Mouse (Mus musculus) neural tube, embryonic 11.5 days (tissue): ENCODE data around the gene Sgcb. TPM values are rescaled to one million over a fixed set of nuclear protein-coding genes. Genes with fewer than 3 reads are reported as not detected.

Source experiments
- ATAC-seq: fragments of 200-750 bp; cut with Nextera tagmentation; 2 replicates; pipeline ENCODE4 v1.8.0; 2017; ENCODE audit warnings: moderate number of reproducible peaks, mild to moderate bottlenecking, moderate TSS enrichment, moderate library complexity; ENCODE audit not compliant: insufficient read depth, low FRiP score, low TSS enrichment
- DNase-seq: peaks from one replicate; pipeline ENCODE4 v3.0.0-alpha.2; 2015; ENCODE audit warnings: low spot score
- H3K27ac ChIP-seq: fragments of 300-500 bp; sonication (generic); 2 replicates; pipeline ENCODE4 v1.5.1; 2014; ENCODE audit warnings: low read depth, mild to moderate bottlenecking, low read length
- H3K27me3 ChIP-seq: fragments of 300-500 bp; sonication (generic); 2 replicates; pipeline ENCODE4 v1.6.1; 2014; ENCODE audit warnings: mild to moderate bottlenecking, low read length, mixed read lengths; ENCODE audit not compliant: control insufficient read depth, insufficient read depth
- H3K36me3 ChIP-seq: fragments of 300-500 bp; sonication (generic); 2 replicates; pipeline ENCODE4 v1.6.1; 2014; ENCODE audit warnings: mild to moderate bottlenecking, low read length, moderate library complexity, mixed read lengths; ENCODE audit not compliant: control insufficient read depth, insufficient read depth
- H3K4me1 ChIP-seq: fragments of 300-500 bp; sonication (generic); 2 replicates; pipeline ENCODE4 v1.6.1; 2014; ENCODE audit warnings: low read length, mixed read lengths; ENCODE audit not compliant: control insufficient read depth, insufficient read depth
- H3K4me2 ChIP-seq: fragments of 300-500 bp; sonication (generic); 2 replicates; pipeline ENCODE4 v1.6.1; 2014; ENCODE audit warnings: low read depth, mild to moderate bottlenecking, moderate library complexity
- H3K4me3 ChIP-seq: fragments of 300-500 bp; sonication (generic); 2 replicates; pipeline ENCODE4 v1.5.1; 2014; ENCODE audit warnings: low read depth, low read length
- H3K9ac ChIP-seq: fragments of 300-500 bp; sonication (generic); 2 replicates; pipeline ENCODE4 v1.6.1; 2014; ENCODE audit warnings: mild to moderate bottlenecking, low read length
- H3K9me3 ChIP-seq: fragments of 300-500 bp; sonication (generic); 2 replicates; pipeline ENCODE4 v1.6.1; 2016; ENCODE audit warnings: low read length; ENCODE audit not compliant: control insufficient read depth
- WGBS: fragments of 180-500 bp; shearing (Covaris S2); extraction: QIAGEN DNeasy Blood & Tissue Kit; methylation state at CpG from one replicate; pipeline ENCODE4 v1.1.7; 2014; 5-methylcytosine and 5-hydroxymethylcytosine counted together
- polyA plus RNA-seq: library from polyadenylated mRNA; unstranded; fragments of >200 nt; fragmentation: Nextera tagmentation; extraction: Ambion mirVana; gene quantifications from 2 replicates; pipeline ENCODE4 v1.2.1, GENCODE M21; 2014

The Sgcb gene
- polyA plus RNA-seq, 1 experiment from 2014 or later, result 27.7 TPM

DNA sequence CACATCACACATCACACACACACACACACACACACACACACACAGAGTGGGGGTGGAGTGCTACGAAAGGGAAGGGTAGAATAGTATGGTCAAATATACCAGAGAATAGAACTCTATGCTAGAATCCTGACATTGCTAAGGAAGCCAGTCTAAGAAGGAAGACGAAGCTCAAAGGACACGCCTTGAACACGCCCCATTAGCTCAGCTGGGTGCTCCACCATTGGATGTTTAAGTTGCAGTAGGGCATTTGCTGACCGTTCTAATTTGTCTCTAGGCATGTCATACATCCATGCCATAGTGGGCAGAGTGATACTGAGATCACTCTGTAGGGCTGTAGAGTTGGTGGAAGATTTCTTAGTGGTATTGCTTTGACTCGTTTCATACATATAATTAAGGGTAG is 35.6 kb upstream of the Sgcb start:
- DNase-seq (no peak), ATAC-seq (no peak)
- 79% methylated on average over 6 of the region's 6 CpGs for WGBS
- Histone ChIP-seq H3K9me3 (no peaks in the 10 kb centered on the region), H3K9ac (no peak overlapping the region), H3K4me2 (no peak overlapping the region), H3K4me3 (no peak overlapping the region), H3K36me3 (no peaks in the 10 kb centered on the region), H3K4me1 (no peaks in the 10 kb centered on the region), H3K27ac (no peak overlapping the region), H3K27me3 (no peaks in the 10 kb centered on the region)

DNA sequence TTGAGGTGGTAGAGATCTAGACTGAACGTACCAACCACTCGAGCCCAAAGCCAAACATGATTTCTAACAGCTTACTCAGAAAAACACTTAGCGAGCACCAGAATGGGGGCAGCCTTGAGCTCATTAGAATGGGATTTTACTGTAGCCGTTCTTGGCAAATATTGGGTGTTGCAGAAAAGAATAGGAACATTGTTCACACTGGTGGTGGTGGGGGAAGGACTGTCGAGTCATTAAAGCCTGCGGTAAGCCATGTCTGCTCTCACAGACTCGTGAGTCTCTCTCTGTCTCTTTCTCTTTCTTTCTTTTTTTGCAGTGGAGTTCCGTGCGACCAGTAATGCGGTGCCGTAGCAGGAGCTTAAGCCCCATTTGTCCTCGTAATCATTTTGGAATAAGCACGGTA is 29.0 kb upstream of the Sgcb start:
- Histone ChIP-seq H3K4me2 (no peak overlapping the region), H3K9me3 (no peaks in the 10 kb centered on the region), H3K36me3 (no peaks in the 10 kb centered on the region), H3K4me1 (no peaks in the 10 kb centered on the region), H3K27ac (no peak overlapping the region), H3K9ac (no peak overlapping the region), H3K4me3 (no peak overlapping the region), H3K27me3 (no peaks in the 10 kb centered on the region)
- WGBS, result 79% methylated on average over 13 of the region's 13 CpGs
- DNase-seq, result no peak
- ATAC-seq, result no peak

DNA sequence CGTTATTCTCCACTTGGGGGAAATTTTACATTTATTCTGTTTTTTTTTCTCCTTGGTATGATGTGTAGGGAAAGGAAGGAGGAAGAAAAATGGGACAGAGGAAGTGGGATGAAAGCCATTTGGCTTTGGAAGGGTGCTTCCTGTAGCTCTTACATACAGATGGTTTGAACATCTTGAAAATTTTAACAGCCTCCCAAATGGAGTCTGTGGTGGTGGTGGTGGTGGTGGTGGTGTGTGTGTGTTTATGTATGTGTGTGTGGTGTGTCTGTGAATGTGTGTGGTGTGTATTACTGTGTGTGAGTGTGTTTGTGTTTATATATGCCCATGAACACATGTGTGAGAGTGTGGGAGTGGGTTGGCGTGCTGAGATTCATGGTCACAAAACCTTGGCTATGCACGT is 28.0 kb upstream of the Sgcb start:
- Histone ChIP-seq H3K4me1 (no peaks in the 10 kb centered on the region), H3K9ac (no peak overlapping the region), H3K9me3 (no peaks in the 10 kb centered on the region), H3K27me3 (no peaks in the 10 kb centered on the region), H3K4me2 (no peak overlapping the region), H3K4me3 (no peak overlapping the region), H3K27ac (no peak overlapping the region), H3K36me3 (no peaks in the 10 kb centered on the region)
- DNase-seq (no peak), ATAC-seq (no peak)
- 89% methylated on average over 3 of the region's 3 CpGs for WGBS

DNA sequence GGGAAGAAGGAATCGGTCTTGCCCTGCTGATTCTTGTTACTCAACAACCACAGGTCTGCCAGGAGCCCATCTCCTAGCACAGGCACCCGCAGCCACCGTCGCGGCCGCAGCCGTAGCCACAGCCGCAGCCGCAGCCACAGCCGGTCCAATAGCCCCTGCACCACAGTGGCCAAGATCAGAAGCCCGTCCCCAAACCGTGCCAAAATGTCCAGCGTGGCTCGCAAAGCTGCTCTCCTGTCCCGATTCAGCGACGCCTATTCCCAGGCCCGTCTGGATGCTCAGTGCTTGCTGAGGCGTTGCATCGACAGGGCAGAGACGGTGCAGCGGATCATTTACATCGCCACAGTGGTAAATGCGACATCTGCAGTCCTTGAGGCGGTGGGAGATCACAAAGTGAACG is 21.8 kb upstream of the Sgcb start:
- no peak for DNase-seq
- Histone ChIP-seq H3K4me3 (no peak overlapping the region), H3K9me3 (no peaks in the 10 kb centered on the region), H3K27me3 (no peaks in the 10 kb centered on the region), H3K4me2 (0 out of 2 replicates have a peak overlapping the region, but pooled peaks have one; percentile 7), H3K4me1 (no peaks in the 10 kb centered on the region), H3K9ac (peak overlapping the region; percentile 8; the same call in 1 of the 2 replicates), H3K27ac (no peak overlapping the region), H3K36me3 (no peaks in the 10 kb centered on the region)
- ATAC-seq, result no peak
- WGBS, result 45% methylated on average over 26 of the region's 26 CpGs

DNA sequence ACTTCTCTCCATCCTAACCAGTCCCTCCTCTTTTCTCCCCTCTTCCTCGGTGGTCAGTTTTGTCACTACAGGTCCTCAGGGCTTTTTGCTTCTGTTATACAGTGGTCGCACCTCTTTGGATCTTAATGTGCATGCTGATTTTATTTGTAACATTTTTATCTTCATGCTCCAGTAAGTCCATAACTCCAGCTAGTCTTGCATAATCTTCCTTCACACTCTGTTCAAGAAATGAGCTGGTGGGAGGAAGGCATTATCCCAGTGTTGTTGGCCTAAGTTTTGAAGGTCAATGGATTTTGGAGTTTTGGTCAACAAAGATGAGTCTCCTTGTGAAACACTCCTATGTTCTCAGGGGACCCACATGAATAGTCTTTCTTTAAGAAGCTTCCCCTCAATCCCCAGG is 20.3 kb upstream of the Sgcb start:
- no peak overlapping the region for H3K4me2 ChIP-seq
- 87% methylated on average over 2 of the region's 2 CpGs for WGBS
- ATAC-seq, result no peak

DNA sequence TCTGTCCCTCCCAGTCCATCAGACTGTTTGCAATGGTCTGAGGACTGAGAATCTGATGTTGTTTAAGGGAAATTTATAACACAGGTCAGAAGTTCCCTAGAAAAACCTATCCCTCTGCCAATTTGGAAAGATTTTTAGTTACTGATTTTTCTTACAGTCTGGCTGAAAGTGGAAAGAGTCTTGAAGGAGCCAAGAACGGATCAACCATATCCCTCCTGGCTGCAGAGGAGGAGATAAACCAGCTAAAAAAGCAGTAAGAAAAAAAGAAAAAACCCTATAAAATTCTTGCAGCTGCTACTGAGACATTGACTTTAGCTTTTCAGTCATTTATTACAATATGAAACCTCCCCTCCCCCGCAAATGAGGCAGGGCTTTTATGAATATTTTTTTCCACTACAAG is 19.1 kb upstream of the Sgcb start:
- H3K27ac ChIP-seq, result no peak overlapping the region
- no peaks in the 10 kb centered on the region for H3K4me1 ChIP-seq
- H3K9me3 ChIP-seq, result no peaks in the 10 kb centered on the region
- no peak overlapping the region for H3K9ac ChIP-seq
- H3K4me3 ChIP-seq, result no peak overlapping the region
- 86% methylated on average over 2 of the region's 2 CpGs for WGBS
- DNase-seq (no peak), ATAC-seq (no peak)
- no peaks in the 10 kb centered on the region for H3K36me3 ChIP-seq
- H3K4me2 ChIP-seq, result no peak overlapping the region
- H3K27me3 ChIP-seq, result no peaks in the 10 kb centered on the region

More for the DNA sequence above, 20.3 kb upstream of the Sgcb start:
- Histone ChIP-seq H3K9me3 (no peaks in the 10 kb centered on the region), H3K27ac (no peak overlapping the region), H3K27me3 (no peaks in the 10 kb centered on the region), H3K36me3 (no peaks in the 10 kb centered on the region), H3K9ac (no peak overlapping the region), H3K4me1 (no peaks in the 10 kb centered on the region), H3K4me3 (no peak overlapping the region)
- no peak for DNase-seq

DNA sequence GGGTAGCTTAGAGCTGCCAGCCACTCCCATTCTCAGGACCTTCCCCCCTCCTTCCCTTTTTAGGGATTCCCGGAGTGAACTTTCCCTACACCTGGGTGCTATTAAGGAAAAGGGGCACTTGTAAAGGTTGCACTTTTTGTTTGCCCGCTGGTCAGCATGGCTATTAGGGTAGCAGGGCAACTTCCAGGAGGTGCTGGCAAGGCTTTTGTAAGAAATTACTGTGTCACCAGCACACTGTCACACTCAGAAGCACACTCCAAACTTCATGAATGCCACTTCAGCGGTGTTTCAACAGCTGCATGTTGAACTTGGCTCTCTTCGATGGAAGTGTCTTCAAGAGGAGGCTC is 4.2 kb upstream of the Sgcb start:
- H3K4me3 ChIP-seq, result peak overlapping the region; percentile 44; the same call in 1 of the 2 replicates
- no peak overlapping the region for H3K27ac ChIP-seq
- ATAC-seq, result no peak
- peaks cover 46% of the 10 kb centered on the region for H3K27me3 ChIP-seq
- peak overlapping the region; percentile 95 for H3K4me2 ChIP-seq
- H3K36me3 ChIP-seq, result no peaks in the 10 kb centered on the region
- no peak overlapping the region for H3K9ac ChIP-seq
- H3K9me3 ChIP-seq, result no peaks in the 10 kb centered on the region
- DNase-seq, result peak; percentile 28
- WGBS, result 0% methylated on average over 4 of the region's 4 CpGs
- peaks cover 13% of the 10 kb centered on the region for H3K4me1 ChIP-seq

DNA sequence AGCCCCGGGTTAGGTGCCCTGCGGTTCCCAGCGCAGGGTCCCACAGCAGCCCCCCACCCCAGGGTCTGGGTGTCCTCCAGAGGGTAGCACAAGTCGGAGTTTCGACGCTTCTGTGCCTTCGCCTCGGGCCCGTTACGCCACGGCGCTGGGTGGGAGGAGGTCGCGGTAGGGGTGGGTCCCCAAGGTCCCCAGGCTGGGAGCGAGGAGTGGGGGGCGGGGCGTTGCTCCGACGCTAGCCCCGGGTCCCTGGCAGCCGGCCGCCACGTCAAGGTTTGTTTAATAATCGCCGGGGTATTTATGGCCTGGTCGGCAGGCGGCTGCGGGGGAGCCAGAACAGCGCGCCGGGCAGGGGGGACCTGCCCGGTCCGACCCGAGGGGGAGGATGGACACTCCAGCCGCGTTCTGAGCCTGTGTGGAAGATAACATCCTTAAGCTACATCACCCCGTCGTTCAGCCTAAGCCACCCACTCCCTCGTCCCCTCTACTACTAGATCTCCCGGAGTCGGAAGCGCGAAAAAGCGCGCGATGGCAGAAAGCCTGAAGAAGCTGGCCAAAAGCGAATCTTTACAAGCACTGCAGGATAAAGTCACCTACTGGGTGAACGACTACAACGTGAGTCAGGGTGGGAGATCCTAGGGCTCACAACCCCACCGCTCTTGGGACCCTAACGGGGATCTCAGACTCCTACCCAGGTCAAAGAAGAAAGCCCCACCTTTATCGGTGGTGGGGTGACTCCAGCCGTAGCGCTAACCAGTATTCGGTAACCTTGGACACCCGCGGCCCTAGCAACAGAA is 3.7 kb upstream of the Sgcb start, which contains the start of gene Spata18:
TSS of gene Spata18 (plus strand) at position 319 of the 794 bp plus-strand sequence.
- peak within 1 kb of the TSS; percentile 48 for H3K9ac ChIP-seq
- DNase-seq (peak; percentile 52), ATAC-seq (peak; percentile 52)
- H3K4me2 ChIP-seq, result peak within 1 kb of the TSS; percentile 95
- peak within 1 kb of the TSS; percentile 44 for H3K4me3 ChIP-seq
- under 1% methylated on average over 56 of the region's 57 CpGs for WGBS
- peaks cover 13% of the 10 kb centered on the region for H3K4me1 ChIP-seq
- H3K36me3 ChIP-seq, result no peaks in the 10 kb centered on the region
- H3K27me3 ChIP-seq, result peaks cover 46% of the 10 kb centered on the region
- H3K9me3 ChIP-seq, result no peaks in the 10 kb centered on the region
- no peak within 1 kb of the TSS for H3K27ac ChIP-seq

DNA sequence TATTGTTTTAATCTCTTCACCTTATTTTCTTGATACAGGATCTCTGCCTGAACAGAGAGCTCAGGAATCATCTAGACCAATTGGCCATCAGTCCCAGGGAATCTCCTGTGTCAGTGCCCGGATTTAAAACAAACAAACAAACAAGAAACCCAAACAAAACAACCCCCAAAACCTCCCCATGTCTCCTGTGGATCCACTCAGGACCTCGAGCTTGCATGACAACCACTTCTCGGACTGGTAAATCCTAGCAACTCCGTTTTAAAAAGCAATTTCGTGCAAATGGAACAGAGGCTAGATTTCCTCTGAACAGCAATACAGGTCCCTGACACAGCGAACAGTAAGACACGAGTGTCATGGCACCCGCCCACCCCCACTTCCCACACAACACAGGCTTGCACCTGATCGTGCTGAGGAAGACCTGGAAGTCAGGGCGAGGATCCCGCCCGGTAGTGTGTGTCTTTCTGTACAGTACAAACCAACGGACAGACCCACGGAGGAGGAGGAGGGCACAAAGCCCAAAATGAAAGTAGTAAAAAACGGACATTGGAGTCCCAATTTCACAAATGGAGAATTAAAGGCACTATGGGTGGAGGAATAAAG is 2.9 kb upstream of the Sgcb start:
- Histone ChIP-seq H3K27me3 (peaks cover 46% of the 10 kb centered on the region), H3K9me3 (no peaks in the 10 kb centered on the region), H3K9ac (0 out of 2 replicates have a peak overlapping the region, but pooled peaks have one; percentile 1), H3K27ac (no peak overlapping the region), H3K4me3 (peak overlapping the region; percentile 44), H3K4me1 (peaks cover 13% of the 10 kb centered on the region), H3K36me3 (no peaks in the 10 kb centered on the region), H3K4me2 (peak overlapping the region; percentile 95)
- peak; percentile 45 for DNase-seq
- WGBS, result under 1% methylated on average over 15 of the region's 15 CpGs
- no peak for ATAC-seq
